Mouse (Mus musculus) cerebellum, adult 11 months (tissue): ENCODE measurements around the gene Rpl13a.
"Not testable (repeated sequence)": the region's sequence is repeated elsewhere in the genome, so short reads cannot be mapped to it uniquely, and the experiment has no call there.

Source experiments
- DNase-seq: peaks from one replicate; pipeline ENCODE4 v3.0.0; 2022

Gene Rpl13a

GRCm38 (mm10) chr7:45133446-45134159, 5.0 kb upstream of the Rpl13a start:
- DNase-seq = no peak

GRCm38 (mm10) chr7:45131850-45132249, 3.3 kb upstream of the Rpl13a start:
- no peak for DNase-seq

- no peak for DNase-seq
Observed at GRCm38 (mm10) chr7:45129776-45130512, 1.4 kb upstream of the Rpl13a start.

GRCm38 (mm10) chr7:45129318-45129717, 757 bp upstream of the Rpl13a start:
- DNase-seq = no peak

- DNase-seq = no peak
Observed at GRCm38 (mm10) chr7:45127700-45128224, 799 bp downstream of the Rpl13a start.

GRCm38 (mm10) chr7:45126844-45127699, 1.5 kb downstream of the Rpl13a start:
- no peak for DNase-seq

- DNase-seq = no peak
Observed at GRCm38 (mm10) chr7:45126147-45126843, 2.3 kb downstream of the Rpl13a start.

- DNase-seq = not testable (repeated sequence)
Observed at GRCm38 (mm10) chr7:45125649-45126048, 2.9 kb downstream of the Rpl13a start.

GRCm38 (mm10) chr7:45125144-45125600, 3.4 kb downstream of the Rpl13a start:
- DNase-seq = no peak

- DNase-seq = peak; percentile 99
Observed at GRCm38 (mm10) chr7:45124224-45125143, 4.1 kb downstream of the Rpl13a start, which contains the start of gene Rps11. Gene Rps11, minus strand, starts transcription at chr7:45124439.

GRCm38 (mm10) chr7:45123186-45123570, 5.4 kb downstream of the Rpl13a start:
- DNase-seq = no peak

GRCm38 (mm10) chr7:45122561-45123185, 5.9 kb downstream of the Rpl13a start:
- no peak for DNase-seq

GRCm38 (mm10) chr7:45121966-45122365, 6.6 kb downstream of the Rpl13a start:
- DNase-seq = no peak

- DNase-seq = no peak
Observed at GRCm38 (mm10) chr7:45121404-45121803, 7.2 kb downstream of the Rpl13a start.

- DNase-seq = no peak
Observed at GRCm38 (mm10) chr7:45119780-45120709, 8.5 kb downstream of the Rpl13a start.

- no peak for DNase-seq
Observed at GRCm38 (mm10) chr7:45118336-45118735, 10.2 kb downstream of the Rpl13a start.

- DNase-seq = no peak
Observed at GRCm38 (mm10) chr7:45117566-45117965, 11.0 kb downstream of the Rpl13a start.

- no peak for DNase-seq
Observed at GRCm38 (mm10) chr7:45113476-45113875, 15.1 kb downstream of the Rpl13a start.

- no peak for DNase-seq
Observed at GRCm38 (mm10) chr7:45112529-45112928, 16.0 kb downstream of the Rpl13a start.

- DNase-seq = no peak
Observed at GRCm38 (mm10) chr7:45111940-45112339, 16.6 kb downstream of the Rpl13a start.
